Mouse (Mus musculus) heart, postnatal 0 days (tissue): ENCODE data around the gene Trpc4. TPM values are rescaled to one million over a fixed set of nuclear protein-coding genes. Genes with fewer than 3 reads are reported as not detected.
A peak's percentile ranks its signal among the peaks of the same experiment; 100 is the strongest.

ENCODE experiments used
- ATAC-seq: fragments of 200-750 bp; cut with Nextera tagmentation; 2 replicates; pipeline ENCODE4 v1.8.0; 2017; ENCODE audit warnings: low read depth, moderate number of reproducible peaks, moderate library complexity; ENCODE audit not compliant: insufficient read depth
- DNase-seq: peaks from one replicate; pipeline ENCODE4 v3.0.0-alpha.2; 2016; ENCODE audit warnings: low spot score
- H3K27ac ChIP-seq: fragments of 300-500 bp; sonication (generic); 2 replicates; pipeline ENCODE4 v1.5.1; 2014; ENCODE audit warnings: low read depth, mild to moderate bottlenecking
- H3K27me3 ChIP-seq: fragments of 300-500 bp; sonication (generic); 2 replicates; pipeline ENCODE4 v1.6.1; 2014; ENCODE audit warnings: low read length, mixed read lengths; ENCODE audit not compliant: control insufficient read depth, insufficient read depth
- H3K36me3 ChIP-seq: fragments of 300-500 bp; sonication (generic); replicated peaks from 2 replicates; pipeline ENCODE4 v1.6.1; 2014; ENCODE audit warnings: low read length, mixed read lengths; ENCODE audit not compliant: control insufficient read depth, insufficient read depth
- H3K4me1 ChIP-seq: fragments of 300-500 bp; sonication (generic); 2 replicates; pipeline ENCODE4 v1.6.1; 2014; ENCODE audit warnings: antibody characterized with exemption; ENCODE audit not compliant: control insufficient read depth, insufficient read depth
- H3K4me2 ChIP-seq: fragments of 300-500 bp; sonication (generic); 2 replicates; pipeline ENCODE4 v1.6.1; 2014; ENCODE audit warnings: low read depth, mild to moderate bottlenecking, low read length, moderate library complexity
- H3K4me3 ChIP-seq: fragments of 300-500 bp; sonication (generic); 2 replicates; pipeline ENCODE4 v1.5.1; 2014; ENCODE audit warnings: low read depth, low read length
- H3K9ac ChIP-seq: fragments of 300-500 bp; sonication (generic); replicated peaks from 2 replicates; pipeline ENCODE4 v1.6.1; 2014; ENCODE audit warnings: low read depth, low read length, mixed read lengths
- H3K9me3 ChIP-seq: fragments of 300-500 bp; sonication (generic); replicated peaks from 2 replicates; pipeline ENCODE4 v1.6.1; 2016; ENCODE audit warnings: low read length; ENCODE audit not compliant: control insufficient read depth
- CTCF ChIP-seq: IDR thresholded peaks from 2 replicates; pipeline ENCODE4 v1.5.1; 2016; ENCODE audit warnings: antibody characterized with exemption, control low read depth, low read depth
- EP300 ChIP-seq: IDR thresholded peaks from 2 replicates; pipeline ENCODE4 v1.6.1; 2016; ENCODE audit warnings: antibody characterized with exemption, low read depth
- whole genome bisulfite sequencing: fragments of 180-500 bp; shearing (Covaris S2); extraction: QIAGEN DNeasy Blood & Tissue Kit; methylation state at CpG from one replicate; pipeline ENCODE4 v1.1.7; 2014; 5-methylcytosine and 5-hydroxymethylcytosine counted together
- polyA plus RNA-seq: library from polyadenylated mRNA; unstranded; fragments of >200 nt; fragmentation: Nextera tagmentation; extraction: Ambion mirVana; gene quantifications from 2 replicates; pipeline ENCODE4 v1.2.1, GENCODE M21; 2015
- total RNA-seq: library from RNA; depleted of rRNA; stranded (reverse); fragments of >200 nt; gene quantifications from 2 replicates; pipeline ENCODE4 v1.2.3, GENCODE M21; 2014; ENCODE audit warnings: low replicate concordance; rRNA removed

Trpc4 gene
- total and polyA plus RNA-seq, 2 experiments from 2014 or later: 0.18 TPM; not detected in 1

GRCm38 (mm10) chr3:54358463-54359189 is 202.8 kb downstream of the Trpc4 start:
- H3K4me1 ChIP-seq: no peaks in the 10 kb centered on the region
- no peak overlapping the region for H3K9ac ChIP-seq
- 35% methylated on average over 15 of the region's 15 CpGs for WGBS
- H3K27ac ChIP-seq: peak overlapping the region; percentile 65
- peak overlapping the region; percentile 18; the same call in 1 of the 2 replicates for H3K4me3 ChIP-seq
- DNase-seq: peak; percentile 70
- ATAC-seq: peak; percentile 81
- no peak for TF ChIP-seq CTCF
- no peak for TF ChIP-seq EP300
- H3K9me3 ChIP-seq: no peaks in the 10 kb centered on the region
- H3K36me3 ChIP-seq: no peaks in the 10 kb centered on the region
- peak overlapping the region; percentile 44 for H3K4me2 ChIP-seq
- H3K27me3 ChIP-seq: no peaks in the 10 kb centered on the region

- no peaks in the 10 kb centered on the region for H3K36me3 ChIP-seq
- no peaks in the 10 kb centered on the region for H3K4me1 ChIP-seq
- H3K4me3 ChIP-seq: peak within 1 kb of the TSS; percentile 31
- ATAC-seq (peak; percentile 67), DNase-seq (peak; percentile 43)
- 0 out of 2 replicates have a peak within 1 kb of the TSS, but pooled peaks have one; percentile 37 for H3K9ac ChIP-seq
- no peaks in the 10 kb centered on the region for H3K9me3 ChIP-seq
- WGBS: 34% methylated on average over 6 of the region's 6 CpGs
- no peaks in the 10 kb centered on the region for H3K27me3 ChIP-seq
- 0 out of 2 replicates have a peak within 1 kb of the TSS, but pooled peaks have one; percentile 11 for H3K27ac ChIP-seq
- TF ChIP-seq CTCF (no peak), EP300 (no peak)
- H3K4me2 ChIP-seq: peak within 1 kb of the TSS; percentile 40
These were observed 205.1 kb downstream of the Trpc4 start, which contains the start of gene Postn for GRCm38 (mm10) chr3:54360897-54361296. Postn (plus strand) TSS chr3:54361109.

DNA sequence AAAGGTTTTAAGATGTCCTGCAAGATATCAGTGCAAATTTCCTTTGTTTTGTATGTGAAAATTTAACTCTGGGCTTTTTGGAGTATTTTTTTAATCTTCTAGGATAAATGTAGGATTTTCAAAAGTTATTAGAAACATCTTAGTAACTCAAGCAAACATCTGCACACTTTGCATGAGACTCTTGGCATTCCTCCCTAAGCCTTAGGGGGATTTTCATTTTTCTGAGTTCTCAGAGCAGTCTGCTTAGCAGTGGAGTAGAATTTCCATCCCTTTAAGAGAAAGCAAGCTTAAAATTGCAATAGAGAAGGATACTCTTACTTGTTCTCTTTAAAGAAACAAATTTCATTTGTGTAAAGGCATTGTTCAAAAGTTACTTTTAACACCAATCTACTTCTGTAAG is 205.8 kb downstream of the Trpc4 start:
- TF ChIP-seq EP300 (no peak), CTCF (no peak)
- Histone ChIP-seq H3K27me3 (no peaks in the 10 kb centered on the region), H3K4me3 (peak overlapping the region; percentile 31), H3K9me3 (no peaks in the 10 kb centered on the region), H3K4me2 (peak overlapping the region; percentile 40), H3K36me3 (no peaks in the 10 kb centered on the region; the same call in 1 of the 2 replicates), H3K9ac (0 out of 2 replicates have a peak overlapping the region, but pooled peaks have one; percentile 37), H3K4me1 (no peaks in the 10 kb centered on the region), H3K27ac (no peak overlapping the region)
- no peak for DNase-seq
- ATAC-seq: no peak

Other genes with a start within 250 kb of the Trpc4 start
- gene Postn, start 205.1 kb downstream of the Trpc4 start, total RNA-seq: 435 TPM in 2 replicates
- gene Postn, start 205.1 kb downstream of the Trpc4 start, polyA plus RNA-seq: 330 and 363 TPM in 2 replicates